Comparison of ENCODE assay signal across 8 mouse cellular contexts in genomic region chr9:78358053-78358452, GRCm38 (mm10). TPM values are rescaled to one million over a fixed set of nuclear protein-coding genes. Genes with fewer than 3 reads are reported as not detected.
DNase-seq lines count a peak whose midpoint lies in the region; ATAC-seq and TF ChIP-seq lines count a peak whose summit lies in the region.

No protein-coding gene starts in this region.

- no peaks in the 10 kb centered on the region for H3K4me1 ChIP-seq in heart, embryonic 12.5 days (replicated peaks)
- no peaks in the 10 kb centered on the region for H3K4me1 ChIP-seq in cerebellum, adult 2 months (ENCODE audit: control insufficient read depth, insufficient read depth, low read length)
- H3K4me1 ChIP-seq in forebrain, postnatal 0 days (ENCODE audit: insufficient read depth): no peaks in the 10 kb centered on the region
- no peaks in the 10 kb centered on the region for H3K4me1 ChIP-seq in midbrain, embryonic 15.5 days

- no peak overlapping the region for H3K4me2 ChIP-seq in heart, embryonic 12.5 days
- H3K4me2 ChIP-seq in forebrain, postnatal 0 days (ENCODE audit: low read depth): no peak overlapping the region
- H3K4me2 ChIP-seq in midbrain, embryonic 15.5 days: no peak overlapping the region

- intact Hi-C loops in left cerebral cortex, postnatal 36 days (cut with DNase I): loop anchor here (5.0 kb wide), 1 partner anchor 194 kb away; no protein-coding TSS in a partner anchor

- peak; percentile 38 to 79 for DNase-seq in heart, adult 18-20 months
- DNase-seq in cerebellum, adult 2 months: peak; percentile 35 to 39
- peak; percentile 54 for DNase-seq in forebrain, postnatal 0 days
- peak; percentile 15 to 28 for DNase-seq in left cerebral cortex, postnatal 36 days (ENCODE audit: low spot score in 2 of 2)
- DNase-seq in splenic B cell, adult 2 months (ENCODE audit: low read depth, low spot score): peak; percentile 72

- no peaks in the 10 kb centered on the region for H3K9me3 ChIP-seq in heart, embryonic 12.5 days (replicated peaks)
- no peaks in the 10 kb centered on the region for H3K9me3 ChIP-seq in forebrain, postnatal 0 days (ENCODE audit: low read length)
- H3K9me3 ChIP-seq in midbrain, embryonic 15.5 days: no peaks in the 10 kb centered on the region

- no peak overlapping the region for H3K27ac ChIP-seq in heart, embryonic 12.5 days (ENCODE audit: poor library complexity, severe bottlenecking)
- H3K27ac ChIP-seq in cerebellum, adult 2 months (ENCODE audit: insufficient read depth, low read length): no peak overlapping the region
- no peak overlapping the region for H3K27ac ChIP-seq in forebrain, postnatal 0 days (ENCODE audit: low read depth, low read length)
- no peak overlapping the region for H3K27ac ChIP-seq in midbrain, embryonic 15.5 days

- H3K36me3 ChIP-seq in heart, embryonic 12.5 days: no peaks in the 10 kb centered on the region
- no peaks in the 10 kb centered on the region for H3K36me3 ChIP-seq in forebrain, postnatal 0 days (ENCODE audit: insufficient read depth)
- no peaks in the 10 kb centered on the region for H3K36me3 ChIP-seq in midbrain, embryonic 15.5 days (replicated peaks)
- H3K36me3 ChIP-seq in splenic B cell, adult 2 months (ENCODE audit: control insufficient read depth, insufficient read depth, low read length, poor library complexity, severe bottlenecking): no peaks in the 10 kb centered on the region

- H3K4me3 ChIP-seq in heart, embryonic 12.5 days: no peak overlapping the region
- H3K4me3 ChIP-seq in cerebellum, adult 2 months (replicated peaks; ENCODE audit: insufficient read depth, low read depth, low read length): no peak overlapping the region
- H3K4me3 ChIP-seq in forebrain, postnatal 0 days (ENCODE audit: low read depth, low read length): no peak overlapping the region
- no peak overlapping the region for H3K4me3 ChIP-seq in midbrain, embryonic 15.5 days

- TF ChIP-seq CTCF in cerebellum, adult 2 months (IDR thresholded peaks at IDR 0.05; ENCODE audit: borderline replicate concordance, insufficient read depth, low read depth, low read length): peak; percentile 63; the same call in 1 of the 2 replicates
- peak; percentile 64 for TF ChIP-seq CTCF in forebrain, postnatal 0 days (IDR thresholded peaks at IDR 0.05; ENCODE audit: low read depth)

- ATAC-seq in heart, embryonic 12.5 days (ENCODE audit: insufficient number of reproducible peaks, low FRiP score): no peak
- no peak for ATAC-seq in forebrain, postnatal 0 days
- peak; percentile 38 for ATAC-seq in inflammation-experienced regulatory T-cells, adult 6 months
- 0 out of 2 replicates have a peak, but pooled peaks have one; percentile 27 for ATAC-seq in midbrain, embryonic 15.5 days (replicated peaks)

- 10% methylated on average over 9 of the region's 9 CpGs for WGBS in heart, embryonic 12.5 days
- 12% methylated on average over 9 of the region's 9 CpGs for WGBS in cerebellum, adult 2 months
- 17% methylated on average over 9 of the region's 9 CpGs for WGBS in forebrain, postnatal 0 days
- WGBS in midbrain, embryonic 15.5 days: 21% methylated on average over 9 of the region's 9 CpGs

- H3K9ac ChIP-seq in heart, embryonic 12.5 days: no peak overlapping the region
- no peak overlapping the region for H3K9ac ChIP-seq in forebrain, postnatal 0 days
- H3K9ac ChIP-seq in midbrain, embryonic 15.5 days: no peak overlapping the region

- TF ChIP-seq POLR2A in cerebellum, adult 2 months (IDR thresholded peaks at IDR 0.05; ENCODE audit: borderline replicate concordance, insufficient read depth, low read length): no peak

- no peaks in the 10 kb centered on the region for H3K27me3 ChIP-seq in heart, embryonic 12.5 days (replicated peaks)
- no peaks in the 10 kb centered on the region for H3K27me3 ChIP-seq in cerebellum, adult 2 months (ENCODE audit: control insufficient read depth, insufficient read depth, low read length)
- no peaks in the 10 kb centered on the region for H3K27me3 ChIP-seq in forebrain, postnatal 0 days (ENCODE audit: insufficient read depth, low read length)
- H3K27me3 ChIP-seq in midbrain, embryonic 15.5 days (replicated peaks): no peaks in the 10 kb centered on the region
- H3K27me3 ChIP-seq in splenic B cell, adult 2 months (ENCODE audit: control insufficient read depth, insufficient read depth, low read length, poor library complexity, severe bottlenecking): no peaks in the 10 kb centered on the region

RNA-seq across cellular contexts. Expression of gene Gsta2, which starts 2.5 kb away (rescaled TPM):
- total RNA-seq in heart, adult 18-20 months (2021): 1 to 10 TPM; 2.1 to 2.2 TPM
- not detected in 2 replicates for polyA plus RNA-seq in heart, embryonic 12.5 days (2016; fragmentation: Nextera tagmentation; extraction: Ambion mirVana)
- polyA plus RNA-seq in cerebellum, adult 2 months (2012; rRNA removed): not detected in 2 replicates
- total RNA-seq in forebrain, postnatal 0 days (2014; rRNA removed): not detected in 2 replicates
- polyA plus RNA-seq in forebrain, postnatal 0 days (2015; fragmentation: Nextera tagmentation; extraction: Ambion mirVana): not detected in 2 replicates
- not detected for polyA plus RNA-seq in inflammation-experienced regulatory T-cells, adult 6 months (2017; shearing (Covaris generic))
- not detected for total RNA-seq in left cerebral cortex, postnatal 36 days (2021)
- not detected in 2 replicates for polyA plus RNA-seq in midbrain, embryonic 15.5 days (2015; fragmentation: Nextera tagmentation; extraction: Ambion mirVana)

RNA-seq across cellular contexts. Expression of gene Dppa5a, which starts 9.9 kb away (rescaled TPM):
- not detected for total RNA-seq in heart, adult 18-20 months (2021)
- polyA plus RNA-seq in heart, embryonic 12.5 days (2016; fragmentation: Nextera tagmentation; extraction: Ambion mirVana): not detected in 2 replicates
- 0.41 TPM in 2 replicates for polyA plus RNA-seq in cerebellum, adult 2 months (2012; rRNA removed)
- total RNA-seq in forebrain, postnatal 0 days (2014; rRNA removed): 2.2 and 3.3 TPM in 2 replicates
- 4.9 and 6.9 TPM in 2 replicates for polyA plus RNA-seq in forebrain, postnatal 0 days (2015; fragmentation: Nextera tagmentation; extraction: Ambion mirVana)
- not detected for polyA plus RNA-seq in inflammation-experienced regulatory T-cells, adult 6 months (2017; shearing (Covaris generic))
- not detected for total RNA-seq in left cerebral cortex, postnatal 36 days (2021)
- polyA plus RNA-seq in midbrain, embryonic 15.5 days (2015; fragmentation: Nextera tagmentation; extraction: Ambion mirVana): 5.6 and 6.3 TPM in 2 replicates

RNA-seq across cellular contexts. Expression of gene Ooep, which starts 20.5 kb away (rescaled TPM):
- not detected for total RNA-seq in heart, adult 18-20 months (2021)
- polyA plus RNA-seq in heart, embryonic 12.5 days (2016; fragmentation: Nextera tagmentation; extraction: Ambion mirVana): 0.56 and 0.68 TPM in 2 replicates
- 0.23 and 0.24 TPM in 2 replicates for polyA plus RNA-seq in cerebellum, adult 2 months (2012; rRNA removed)
- 3.5 and 5.1 TPM in 2 replicates for total RNA-seq in forebrain, postnatal 0 days (2014; rRNA removed)
- 4.2 and 5.2 TPM in 2 replicates for polyA plus RNA-seq in forebrain, postnatal 0 days (2015; fragmentation: Nextera tagmentation; extraction: Ambion mirVana)
- not detected for polyA plus RNA-seq in inflammation-experienced regulatory T-cells, adult 6 months (2017; shearing (Covaris generic))
- total RNA-seq in left cerebral cortex, postnatal 36 days (2021): not detected
- 6.3 and 6.5 TPM in 2 replicates for polyA plus RNA-seq in midbrain, embryonic 15.5 days (2015; fragmentation: Nextera tagmentation; extraction: Ambion mirVana)

RNA-seq across cellular contexts. Expression of gene Omt2b, which starts 30.7 kb away (rescaled TPM):
- not detected for total RNA-seq in heart, adult 18-20 months (2021)
- polyA plus RNA-seq in heart, embryonic 12.5 days (2016; fragmentation: Nextera tagmentation; extraction: Ambion mirVana): not detected in 2 replicates
- not detected in 2 replicates for polyA plus RNA-seq in cerebellum, adult 2 months (2012; rRNA removed)
- not detected in 2 replicates for total RNA-seq in forebrain, postnatal 0 days (2014; rRNA removed)
- polyA plus RNA-seq in forebrain, postnatal 0 days (2015; fragmentation: Nextera tagmentation; extraction: Ambion mirVana): not detected in 2 replicates
- not detected for polyA plus RNA-seq in inflammation-experienced regulatory T-cells, adult 6 months (2017; shearing (Covaris generic))
- total RNA-seq in left cerebral cortex, postnatal 36 days (2021): not detected
- not detected in 2 replicates for polyA plus RNA-seq in midbrain, embryonic 15.5 days (2015; fragmentation: Nextera tagmentation; extraction: Ambion mirVana)

RNA-seq across cellular contexts. Expression of gene Ddx43, which starts 37.5 kb away (rescaled TPM):
- not detected for total RNA-seq in heart, adult 18-20 months (2021)
- 0.24 and 0.36 TPM in 2 replicates for polyA plus RNA-seq in heart, embryonic 12.5 days (2016; fragmentation: Nextera tagmentation; extraction: Ambion mirVana)
- 0.05 and 0.08 TPM in 2 replicates for polyA plus RNA-seq in cerebellum, adult 2 months (2012; rRNA removed)
- 0.33 and 0.85 TPM in 2 replicates for total RNA-seq in forebrain, postnatal 0 days (2014; rRNA removed)
- 0.23 and 0.29 TPM in 2 replicates for polyA plus RNA-seq in forebrain, postnatal 0 days (2015; fragmentation: Nextera tagmentation; extraction: Ambion mirVana)
- 1 to 10 TPM; 1.8 to 5.2 (median 3.1) TPM for polyA plus RNA-seq in inflammation-experienced regulatory T-cells, adult 6 months (2017; shearing (Covaris generic))
- total RNA-seq in left cerebral cortex, postnatal 36 days (2021): not detected
- polyA plus RNA-seq in midbrain, embryonic 15.5 days (2015; fragmentation: Nextera tagmentation; extraction: Ambion mirVana): 0.41 and 0.47 TPM in 2 replicates

Comparison
In these comparisons a context has a peak if more than half of its experiments do, and no peak if none do; other contexts are left out.
1. DNase-seq: peak in every context shown above with its lines; median percentile 72 in splenic B cell, adult 2 months; 58 in heart, adult 18-20 months; 54 in forebrain, postnatal 0 days; 37 in cerebellum, adult 2 months; 22 in left cerebral cortex, postnatal 36 days.
2. ATAC-seq: peak in inflammation-experienced regulatory T-cells, adult 6 months (single experiment) and midbrain, embryonic 15.5 days (single experiment); none in heart, embryonic 12.5 days (single experiment) and forebrain, postnatal 0 days (single experiment).